Mouse (Mus musculus): ENCODE measurements around the gene Amdhd2. TPM values are rescaled to one million over a fixed set of nuclear protein-coding genes. Genes with fewer than 3 reads are reported as not detected.

Amdhd2 gene
- polyA plus RNA-seq, 1 experiment from 2014 or later: 27.3 TPM

GRCm38 (mm10) chr17:24111256-24111655 lies 52.3 kb downstream of the Amdhd2 start:
- no peaks in the 10 kb centered on the region for H3K9me3 ChIP-seq (ENCODE audit: control insufficient read depth, low read length)
- WGBS: 94% methylated on average over 1 of the region's 1 CpGs
- no peak overlapping the region for H3K4me2 ChIP-seq
- H3K4me3 ChIP-seq (ENCODE audit: low read depth, low read length): no peak overlapping the region
- H3K27ac ChIP-seq (ENCODE audit: low read depth, low read length): no peak overlapping the region
- H3K27me3 ChIP-seq (ENCODE audit: control insufficient read depth, insufficient read depth, low read length): no peaks in the 10 kb centered on the region
- ATAC-seq (ENCODE audit: low FRiP score) (no peak), DNase-seq (ENCODE audit: low spot score, missing footprints) (no peak)
- no peaks in the 10 kb centered on the region for H3K36me3 ChIP-seq (ENCODE audit: control insufficient read depth, insufficient read depth, low read length)
- no peaks in the 10 kb centered on the region for H3K4me1 ChIP-seq (ENCODE audit: control insufficient read depth, insufficient read depth, low read length)
- H3K9ac ChIP-seq (ENCODE audit: low read length): no peak overlapping the region

GRCm38 (mm10) chr17:24108896-24109295 lies 54.7 kb downstream of the Amdhd2 start:
- ATAC-seq (ENCODE audit: low FRiP score) (no peak), DNase-seq (ENCODE audit: low spot score, missing footprints) (no peak)
- Histone ChIP-seq H3K4me2 (no peak overlapping the region), H3K36me3 (ENCODE audit: control insufficient read depth, insufficient read depth, low read length) (0 out of 2 replicates have a peak, but pooled peaks cover 3% of the 10 kb centered on the region), H3K4me1 (ENCODE audit: control insufficient read depth, insufficient read depth, low read length) (no peaks in the 10 kb centered on the region), H3K27me3 (ENCODE audit: control insufficient read depth, insufficient read depth, low read length) (no peaks in the 10 kb centered on the region), H3K27ac (ENCODE audit: low read depth, low read length) (no peak overlapping the region), H3K9me3 (ENCODE audit: control insufficient read depth, low read length) (no peaks in the 10 kb centered on the region), H3K9ac (ENCODE audit: low read length) (no peak overlapping the region), H3K4me3 (ENCODE audit: low read depth, low read length) (no peak overlapping the region)
- 82% methylated on average over 1 of the region's 1 CpGs for WGBS

Other genes with a start within 250 kb of the Amdhd2 start
- not detected in 2 replicates for gene Dcpp3, start 246.3 kb downstream of the Amdhd2 start, polyA plus RNA-seq (2014; fragmentation: Nextera tagmentation; extraction: Ambion mirVana)
- gene Sbp, start 222.1 kb downstream of the Amdhd2 start, polyA plus RNA-seq (2014; fragmentation: Nextera tagmentation; extraction: Ambion mirVana): not detected in 2 replicates
- not detected in 2 replicates for gene Sbpl, start 208.5 kb downstream of the Amdhd2 start, polyA plus RNA-seq (2014; fragmentation: Nextera tagmentation; extraction: Ambion mirVana)
- not detected in 2 replicates for gene Prss30, start 183.2 kb downstream of the Amdhd2 start, polyA plus RNA-seq (2014; fragmentation: Nextera tagmentation; extraction: Ambion mirVana)
- gene Prss22, start 165.7 kb downstream of the Amdhd2 start, polyA plus RNA-seq (2014; fragmentation: Nextera tagmentation; extraction: Ambion mirVana): 0.19 TPM in 1 of 2 replicates, not detected in the other
- not detected in 2 replicates for gene Prss27, start 125.6 kb downstream of the Amdhd2 start, polyA plus RNA-seq (2014; fragmentation: Nextera tagmentation; extraction: Ambion mirVana)
- 76.8 and 80.0 TPM in 2 replicates for gene Kctd5, start 90.3 kb downstream of the Amdhd2 start, polyA plus RNA-seq (2014; fragmentation: Nextera tagmentation; extraction: Ambion mirVana)
- gene Pdpk1, start 12.8 kb downstream of the Amdhd2 start, polyA plus RNA-seq (2014; fragmentation: Nextera tagmentation; extraction: Ambion mirVana): 41.2 and 47.7 TPM in 2 replicates
- 437 and 465 TPM in 2 replicates for gene Atp6v0c, start 5.9 kb upstream of the Amdhd2 start, polyA plus RNA-seq (2014; fragmentation: Nextera tagmentation; extraction: Ambion mirVana)
- 6.5 and 7.3 TPM in 2 replicates for gene Tbc1d24, start 41.8 kb upstream of the Amdhd2 start, polyA plus RNA-seq (2014; fragmentation: Nextera tagmentation; extraction: Ambion mirVana)
- gene Ntn3, start 45.8 kb upstream of the Amdhd2 start, polyA plus RNA-seq (2014; fragmentation: Nextera tagmentation; extraction: Ambion mirVana): 2.3 and 3.0 TPM in 2 replicates
- gene Tedc2, start 57.1 kb upstream of the Amdhd2 start, polyA plus RNA-seq (2014; fragmentation: Nextera tagmentation; extraction: Ambion mirVana): 15.1 and 16.9 TPM in 2 replicates
- gene Ccnf, start 87.7 kb upstream of the Amdhd2 start, polyA plus RNA-seq (2014; fragmentation: Nextera tagmentation; extraction: Ambion mirVana): 89.9 and 98.6 TPM in 2 replicates
- 0.06 TPM in 1 of 2 replicates, not detected in the other for gene Abca17, start 187.3 kb upstream of the Amdhd2 start, polyA plus RNA-seq (2014; fragmentation: Nextera tagmentation; extraction: Ambion mirVana)
- gene Abca3, start 188.2 kb upstream of the Amdhd2 start, polyA plus RNA-seq (2014; fragmentation: Nextera tagmentation; extraction: Ambion mirVana): 11.6 and 12.2 TPM in 2 replicates